Mouse (Mus musculus): ENCODE measurements around the gene Pcdh15.

GRCm38 (mm10) chr10:73326861-73327260, 227.7 kb downstream of the Pcdh15 start:
- no peak for TF ChIP-seq CTCF (conservative IDR thresholded peaks at IDR 0.05; ENCODE audit: insufficient read depth, insufficient read length, low read depth, low read length)
- TF ChIP-seq POLR2A (IDR thresholded peaks at IDR 0.05; ENCODE audit: low read depth, low read length), result no peak
